Mouse (Mus musculus): ENCODE results near the gene Erbb3.
"Not testable (repeated sequence)": the region's sequence is repeated elsewhere in the genome, so short reads cannot be mapped to it uniquely, and the experiment has no call there.

Erbb3 gene

DNA sequence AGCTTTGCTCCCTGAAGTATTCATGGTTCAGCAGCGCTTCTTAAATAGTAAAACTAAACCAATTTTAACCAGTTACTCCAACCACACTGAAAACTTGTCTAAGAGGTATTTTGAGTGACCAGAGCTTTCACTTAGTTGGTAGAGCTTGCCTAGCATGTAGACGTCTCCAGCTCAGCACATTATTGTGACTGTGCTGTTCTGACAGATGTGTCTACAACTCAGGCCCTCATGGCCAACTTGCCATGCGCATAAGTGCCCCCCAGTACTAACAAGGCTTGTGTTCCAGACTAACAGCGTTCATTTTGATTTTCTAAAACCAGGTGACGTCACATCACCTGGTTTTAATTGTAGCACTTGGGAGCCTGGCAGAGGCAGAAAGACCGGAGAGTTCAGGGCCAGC is 32.5 kb downstream of the Erbb3 start:
- DNase-seq (ENCODE audit: low spot score), result no peak

DNA sequence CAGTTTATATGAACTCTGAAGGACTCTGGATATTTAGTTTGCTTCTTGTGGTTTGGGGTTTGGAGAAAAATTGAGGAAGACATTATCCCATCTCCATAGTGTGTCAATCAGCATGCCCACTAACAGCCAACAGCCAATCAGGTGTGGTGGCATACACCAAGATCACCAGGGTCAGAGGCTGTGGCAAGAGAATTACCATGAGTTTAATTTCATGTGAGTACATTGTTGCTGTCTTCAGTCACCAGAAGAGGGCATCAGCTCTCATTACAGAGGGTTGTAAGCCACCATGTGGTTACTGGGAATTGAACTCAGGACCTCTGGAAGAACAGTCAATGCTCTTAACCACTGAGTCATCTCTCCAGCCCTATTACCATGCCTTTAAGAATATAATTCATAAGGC is 33.2 kb downstream of the Erbb3 start:
- DNase-seq (ENCODE audit: low spot score), result no peak

DNA sequence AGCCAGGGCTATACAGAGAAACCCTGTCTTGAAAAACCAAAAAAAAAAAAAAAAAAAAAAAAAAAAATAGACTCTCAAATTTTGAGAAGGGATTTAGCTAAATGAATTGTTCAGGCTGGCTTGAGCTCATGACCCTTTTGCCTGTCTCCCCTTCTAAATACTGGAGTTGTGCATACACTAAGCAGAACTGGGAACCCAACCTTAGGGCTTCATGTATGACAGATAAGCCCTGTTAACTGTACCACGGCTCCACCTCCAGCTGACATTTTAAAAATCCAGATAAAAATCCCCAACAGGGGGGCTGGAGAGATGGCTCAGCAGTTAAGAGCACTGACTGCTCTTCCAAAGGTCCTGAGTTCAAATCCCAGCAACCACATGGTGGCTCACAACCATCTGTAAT is 33.9 kb downstream of the Erbb3 start:
- DNase-seq (ENCODE audit: low spot score), result not testable (repeated sequence)

DNA sequence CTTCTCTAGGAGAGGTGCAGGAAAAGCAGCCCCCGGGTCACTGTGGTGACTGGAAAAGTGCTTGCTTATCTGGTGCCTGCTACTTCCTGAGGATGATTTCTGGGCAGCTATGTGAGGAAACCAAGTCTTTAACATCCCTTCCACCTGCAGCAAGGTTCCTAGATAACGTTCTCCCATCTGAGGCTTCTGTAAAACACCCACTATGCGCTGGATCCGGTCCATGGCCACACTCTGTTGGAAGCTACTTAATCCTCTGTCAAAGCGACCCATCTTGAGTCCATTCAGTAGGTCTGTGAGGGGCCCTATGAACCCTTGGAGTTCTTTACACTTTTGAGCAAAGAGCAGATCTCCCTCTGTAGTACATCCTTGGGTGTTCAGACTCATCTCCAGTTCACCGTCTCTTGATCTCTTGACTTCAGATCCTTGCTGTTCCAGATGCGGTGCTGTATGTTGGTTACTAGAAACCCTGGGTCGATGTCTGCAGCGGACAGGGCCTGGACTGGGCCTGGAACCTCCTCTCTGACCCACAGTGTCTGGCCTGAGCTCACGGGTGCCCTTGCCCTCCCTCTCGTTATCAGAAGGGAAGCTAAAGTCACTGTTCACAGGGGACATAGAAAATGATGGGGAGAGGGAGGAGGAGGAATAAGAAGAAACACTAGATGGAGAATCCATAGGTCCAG is 39.2 kb downstream of the Erbb3 start:
- DNase-seq (ENCODE audit: low spot score), result not testable (repeated sequence)

DNA sequence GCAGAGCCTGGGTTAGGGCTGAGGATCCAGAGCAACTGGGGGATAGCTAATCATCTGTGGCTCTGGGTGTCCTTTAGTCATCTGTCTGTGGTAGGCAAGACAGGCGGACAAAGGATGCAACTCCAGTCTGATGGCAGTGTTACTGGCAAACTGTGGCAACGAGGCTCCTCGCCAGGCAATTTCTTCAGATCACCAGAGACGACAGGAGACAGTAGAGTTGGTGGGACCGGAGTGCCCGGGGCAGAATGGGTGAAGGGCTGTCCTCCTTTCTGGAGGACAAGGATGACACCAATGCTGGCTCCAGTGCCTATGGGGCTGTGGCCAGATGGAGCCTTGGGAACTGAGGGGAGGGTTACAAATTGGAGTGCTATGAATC is 39.8 kb downstream of the Erbb3 start:
- DNase-seq (ENCODE audit: low spot score), result peak; percentile 11

DNA sequence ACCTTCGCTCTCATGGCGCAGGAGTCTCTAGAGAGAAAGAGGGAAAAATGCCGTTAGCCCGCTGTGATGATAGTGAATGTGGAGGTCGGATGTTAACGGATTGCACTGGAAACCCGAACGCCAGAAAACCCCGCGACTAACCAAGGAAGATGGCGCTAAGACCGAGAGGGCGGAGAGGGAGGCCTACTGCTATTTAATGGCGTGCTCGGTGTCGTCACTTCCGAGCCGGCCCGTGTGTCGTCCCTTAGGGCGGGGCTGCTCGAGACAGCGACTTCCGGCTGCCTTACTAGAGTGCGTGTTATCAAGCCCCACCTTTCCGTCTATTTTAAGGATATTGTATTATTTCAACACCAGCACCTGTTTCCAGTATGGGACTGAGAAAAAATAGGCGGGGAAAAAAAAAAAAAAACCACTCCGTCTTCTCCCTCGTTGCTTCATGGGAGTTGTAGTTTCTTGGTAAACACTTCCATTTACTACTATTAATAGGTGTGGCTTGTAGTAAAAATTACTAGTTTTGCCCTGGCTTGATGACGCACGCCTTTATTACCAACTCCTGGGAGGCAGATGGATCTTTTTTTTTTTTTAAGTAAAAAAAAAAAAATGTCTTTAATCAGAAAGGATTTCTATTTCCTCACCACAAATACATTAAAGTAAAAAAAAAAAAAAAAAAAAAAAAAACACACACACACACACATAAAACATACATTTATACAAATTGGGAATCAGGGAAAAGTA is 40.3 kb downstream of the Erbb3 start, which contains the start of gene Rpl41:
Rpl41 (minus strand) TSS at position 359 of the 735 bp plus-strand sequence.
- peak; percentile 93 for DNase-seq (ENCODE audit: low spot score)

DNA sequence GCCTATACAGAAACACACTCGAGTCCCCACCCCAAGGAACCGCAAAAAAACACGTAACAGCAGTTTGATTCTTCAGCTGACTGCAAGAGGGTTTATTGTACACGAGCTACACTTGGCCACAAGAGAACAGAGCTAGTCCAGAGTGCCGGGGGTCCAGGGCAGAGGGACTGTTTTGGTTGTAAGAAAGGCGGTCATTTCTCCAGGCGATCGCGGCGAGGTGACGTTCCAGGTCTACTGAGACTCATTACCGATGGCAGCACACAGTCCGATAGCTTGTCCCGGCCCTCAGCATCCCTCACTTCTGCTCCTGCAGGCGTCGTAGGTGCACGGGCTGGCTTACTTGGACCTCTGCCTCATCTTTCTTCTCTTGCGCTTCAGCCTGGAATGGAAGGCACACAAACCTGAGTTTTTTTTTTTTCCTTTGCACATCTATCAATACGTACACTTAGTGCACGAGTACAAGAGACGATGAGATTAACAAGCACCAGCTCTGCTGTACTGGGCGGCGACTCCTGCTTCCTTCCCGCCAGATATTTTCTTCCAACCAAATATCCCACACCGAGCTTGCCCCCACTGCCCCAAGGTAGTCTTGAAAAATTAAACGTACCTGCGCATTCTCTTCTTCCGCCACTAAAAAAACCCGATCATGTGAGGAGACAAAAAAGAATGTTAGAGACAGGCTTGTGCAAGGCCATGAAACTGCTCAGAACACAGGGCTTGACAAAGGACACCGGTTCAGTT is 41.2 kb downstream of the Erbb3 start:
- DNase-seq (ENCODE audit: low spot score), result peak; percentile 18

DNA sequence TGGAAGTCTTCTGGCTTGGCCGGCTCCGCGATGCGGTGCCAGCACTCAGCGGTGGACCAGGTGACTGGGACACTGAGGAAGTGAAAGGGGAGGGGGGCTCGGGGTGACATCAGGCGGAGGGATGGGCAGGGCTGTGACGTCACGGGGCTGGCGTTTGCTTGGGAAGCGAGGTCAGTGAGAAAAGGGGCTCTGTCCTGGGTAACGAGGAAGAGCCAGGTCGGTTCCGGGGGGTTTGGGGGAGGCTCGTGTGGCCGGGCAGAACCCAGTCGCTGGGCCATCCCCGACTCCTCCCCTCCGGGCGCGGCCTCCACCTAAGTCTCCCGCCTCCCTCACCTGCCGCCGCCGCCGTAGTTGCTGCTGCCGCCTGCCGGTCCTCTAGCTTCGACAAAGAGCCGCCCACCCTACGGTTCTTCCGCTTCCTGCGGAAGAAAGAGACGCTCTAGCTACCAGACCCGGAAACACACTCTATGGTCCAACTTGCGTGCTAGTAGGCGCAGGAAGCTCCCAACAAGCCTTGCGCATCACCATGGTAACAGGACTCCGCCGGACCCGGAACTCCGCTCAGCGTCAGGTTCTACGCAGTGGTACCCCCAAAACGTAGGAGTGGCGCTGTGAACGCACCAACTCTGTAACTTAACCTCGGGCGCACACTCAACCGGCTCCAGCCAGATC is 42.0 kb downstream of the Erbb3 start, which contains the start of gene Zc3h10:
Zc3h10 (minus strand) TSS at position 414 of the 672 bp plus-strand sequence.
- peak; percentile 94 for DNase-seq (ENCODE audit: low spot score)

DNA sequence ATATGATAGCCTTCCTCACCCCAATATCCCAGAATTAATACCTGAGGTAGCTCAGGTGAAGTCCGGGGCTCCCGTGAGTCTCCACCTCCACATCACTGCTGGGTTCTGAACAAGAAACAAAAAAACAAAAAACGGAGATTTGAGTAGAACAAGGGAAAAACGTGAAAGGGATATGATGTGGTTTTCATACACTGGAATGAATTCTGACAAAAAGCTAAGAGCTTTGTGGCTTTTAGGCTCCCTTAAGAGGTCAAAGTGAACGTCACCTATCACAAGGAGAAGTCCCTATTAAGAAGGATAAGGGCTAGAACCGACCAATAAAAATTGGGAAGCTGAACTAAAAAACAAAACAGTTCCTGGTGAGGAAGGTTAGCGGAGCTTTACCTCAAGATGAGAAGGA is 42.7 kb downstream of the Erbb3 start:
- no peak for DNase-seq (ENCODE audit: low spot score)

DNA sequence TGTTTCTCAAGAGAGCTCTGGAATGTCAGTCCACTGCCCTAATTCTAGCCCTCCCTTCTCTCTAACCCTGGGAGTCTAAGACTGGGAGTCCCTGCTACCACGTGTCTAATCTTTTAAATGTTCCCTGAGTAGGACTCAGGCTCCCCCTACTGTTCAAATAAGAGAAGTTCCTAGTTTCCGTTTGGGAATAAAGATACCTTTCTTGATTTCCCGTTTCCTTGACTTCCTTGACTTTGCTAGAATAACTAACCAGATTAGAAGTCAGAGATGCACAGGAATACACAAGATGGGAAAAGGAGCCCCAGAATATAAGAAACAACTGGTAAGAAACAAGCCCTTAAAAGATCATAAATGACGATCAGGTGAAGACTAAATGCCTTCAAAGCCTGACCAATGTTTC is 43.1 kb downstream of the Erbb3 start:
- no peak for DNase-seq (ENCODE audit: low spot score)

DNA sequence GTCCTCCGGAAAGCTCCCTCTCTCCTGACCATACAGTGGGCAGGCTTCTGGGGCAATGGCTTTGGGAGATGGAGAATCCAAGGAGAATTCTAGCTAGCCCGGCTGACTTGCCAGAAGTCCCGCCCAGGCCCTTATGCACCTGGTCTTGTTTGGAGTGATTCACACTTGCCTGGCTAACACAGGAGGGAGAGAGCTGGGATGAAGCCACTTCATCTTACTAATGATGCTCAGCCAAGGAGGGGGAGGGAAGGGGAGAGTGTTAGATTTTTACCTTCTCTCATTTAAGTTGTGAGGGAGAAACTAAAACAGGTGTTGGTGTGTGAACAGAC is 43.9 kb downstream of the Erbb3 start:
- no peak for DNase-seq (ENCODE audit: low spot score)

DNA sequence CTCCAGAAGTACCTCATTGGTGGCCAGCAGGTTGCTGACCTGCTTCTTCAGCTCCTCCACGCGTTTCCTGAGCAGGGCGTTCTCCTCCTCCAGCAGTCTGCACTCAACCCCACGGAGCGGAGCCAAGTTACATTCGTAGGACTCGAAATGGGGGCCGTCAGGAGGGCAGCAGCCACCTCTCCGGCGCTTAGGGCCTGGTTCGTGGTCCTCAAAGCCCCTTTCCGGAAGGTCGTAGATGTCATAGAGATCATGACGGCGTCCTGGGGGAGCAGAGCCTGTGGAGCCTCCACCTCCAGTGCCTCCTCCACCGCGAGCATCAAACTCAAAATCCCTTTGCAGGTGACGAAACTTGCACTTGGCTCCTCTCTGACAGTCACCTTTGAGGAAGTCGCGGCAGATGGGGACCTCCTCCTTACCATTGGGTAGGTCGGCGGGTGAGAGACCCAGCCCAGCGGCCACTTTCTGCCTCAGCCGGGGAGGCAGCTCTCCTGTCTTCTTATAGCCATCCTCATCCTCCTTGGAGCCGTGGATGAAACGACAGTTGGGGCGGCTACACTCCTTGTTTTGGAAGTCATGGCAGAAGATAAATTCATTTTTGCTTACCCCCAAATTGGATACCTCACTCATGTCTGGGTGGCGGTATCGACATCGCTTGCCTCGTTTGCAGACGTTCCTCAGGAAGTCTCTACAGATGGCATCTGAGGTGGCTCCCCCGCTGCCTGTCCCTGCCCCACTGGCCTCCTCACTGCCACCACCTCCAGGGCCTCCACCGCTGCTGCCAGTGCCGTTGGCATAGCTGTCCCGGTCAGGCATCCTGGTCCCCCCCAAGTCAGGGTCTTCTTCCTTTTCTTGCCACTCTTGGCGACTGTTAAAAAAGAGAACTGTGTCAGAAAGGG is 44.5 kb downstream of the Erbb3 start:
- DNase-seq (ENCODE audit: low spot score), result no peak

DNA sequence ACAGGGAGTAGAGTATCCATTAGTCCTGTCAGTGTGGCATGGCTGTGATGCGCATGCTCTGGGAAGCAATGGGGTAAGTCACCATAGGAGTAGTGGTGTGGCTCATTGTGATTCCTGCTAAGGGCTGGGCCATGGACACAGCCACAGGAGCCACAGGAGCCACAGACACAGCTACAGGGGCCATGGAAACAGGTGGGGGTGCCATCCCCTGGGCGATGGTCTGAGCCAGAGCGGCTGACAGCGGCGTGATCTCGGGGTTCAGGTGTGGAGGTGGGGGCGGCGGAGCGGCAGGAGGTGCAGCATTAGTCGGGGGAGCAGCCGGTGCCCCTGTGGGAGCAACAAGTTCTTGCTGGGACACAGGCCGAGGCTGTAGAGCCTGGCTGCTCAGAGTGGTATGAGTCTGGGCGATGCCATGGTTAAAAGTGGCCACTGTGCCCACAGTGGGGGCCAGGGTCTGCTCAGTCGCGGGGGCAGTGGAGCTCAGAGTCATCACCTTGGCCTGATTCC is 45.2 kb downstream of the Erbb3 start:
- DNase-seq (ENCODE audit: low spot score), result no peak

DNA sequence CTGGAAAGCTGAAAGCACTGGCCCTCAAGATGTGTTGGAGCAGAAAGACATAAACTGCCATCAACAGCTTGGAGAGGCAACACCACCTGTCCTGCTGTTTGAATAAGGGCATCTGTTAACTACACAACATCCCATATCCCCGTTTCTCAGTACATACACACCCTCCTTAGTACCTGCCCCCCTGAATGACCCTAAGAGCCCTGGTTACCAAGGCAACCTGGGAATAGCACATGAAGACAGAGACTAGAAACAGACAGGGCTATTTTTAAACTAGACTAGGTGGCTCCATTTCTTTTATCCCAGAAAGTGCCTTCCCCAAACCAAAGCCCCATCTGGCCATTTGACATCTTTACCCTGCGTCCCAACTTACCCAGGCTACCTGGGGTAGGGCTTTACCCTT is 46.4 kb downstream of the Erbb3 start:
- no peak for DNase-seq (ENCODE audit: low spot score)

DNA sequence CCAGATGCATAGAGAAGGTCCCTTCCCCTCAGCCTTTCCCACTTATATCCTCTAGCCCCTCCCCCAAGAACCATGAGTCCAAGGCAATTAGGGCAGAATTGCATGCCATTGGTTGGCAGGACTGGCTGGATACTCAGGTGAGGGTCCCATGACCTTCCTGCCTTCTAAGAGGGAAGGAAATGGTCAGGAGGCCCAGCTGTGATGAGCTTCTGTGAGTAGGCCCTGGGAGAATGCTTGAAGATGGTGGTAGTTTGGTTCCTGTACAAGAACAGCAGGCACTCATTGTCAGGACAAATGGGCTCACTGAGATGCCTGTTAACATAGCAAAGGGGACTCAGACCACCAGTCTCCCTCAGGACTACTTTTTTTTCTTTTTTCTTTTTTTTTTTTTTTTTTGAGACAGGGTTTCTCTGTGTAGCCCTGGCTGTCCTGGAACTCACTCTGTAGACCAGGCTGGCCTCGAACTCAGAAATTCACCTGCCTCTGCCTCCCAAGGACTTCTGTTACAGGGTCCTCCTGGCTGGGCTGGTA is 51.0 kb downstream of the Erbb3 start:
- no peak for DNase-seq (ENCODE audit: low spot score)

DNA sequence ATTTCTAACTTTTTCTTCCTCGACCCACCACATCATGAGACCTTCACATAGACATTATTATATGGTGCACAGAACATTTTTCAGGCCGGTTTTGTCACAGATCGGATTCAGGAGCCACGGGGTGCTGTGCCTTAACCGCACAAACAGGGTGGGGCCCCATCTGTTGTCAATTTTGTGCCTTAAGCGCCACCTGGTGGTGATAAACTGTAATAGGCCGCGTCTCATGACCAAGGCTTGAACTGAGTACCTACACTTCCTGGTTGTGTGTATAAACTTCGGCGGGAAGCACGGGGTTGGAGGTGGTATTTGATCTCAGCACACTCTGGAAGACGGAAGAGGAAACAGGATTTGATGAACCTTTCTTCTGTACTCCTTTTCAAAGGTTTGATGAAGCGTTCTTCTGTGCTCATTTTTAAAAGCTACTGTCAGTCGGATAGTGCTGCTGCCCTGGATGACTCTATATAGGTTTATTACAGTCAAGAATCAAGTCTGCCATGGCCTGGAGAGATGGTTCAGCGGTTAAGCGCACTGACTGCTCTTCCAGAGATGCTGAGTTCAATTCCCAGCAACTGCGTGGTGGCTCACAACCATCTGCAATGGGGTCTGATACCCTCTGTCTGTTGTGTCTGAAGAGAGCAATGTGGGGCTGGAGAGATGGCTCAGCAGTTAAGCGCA is 53.0 kb downstream of the Erbb3 start:
- DNase-seq (ENCODE audit: low spot score), result peak; percentile 90

DNA sequence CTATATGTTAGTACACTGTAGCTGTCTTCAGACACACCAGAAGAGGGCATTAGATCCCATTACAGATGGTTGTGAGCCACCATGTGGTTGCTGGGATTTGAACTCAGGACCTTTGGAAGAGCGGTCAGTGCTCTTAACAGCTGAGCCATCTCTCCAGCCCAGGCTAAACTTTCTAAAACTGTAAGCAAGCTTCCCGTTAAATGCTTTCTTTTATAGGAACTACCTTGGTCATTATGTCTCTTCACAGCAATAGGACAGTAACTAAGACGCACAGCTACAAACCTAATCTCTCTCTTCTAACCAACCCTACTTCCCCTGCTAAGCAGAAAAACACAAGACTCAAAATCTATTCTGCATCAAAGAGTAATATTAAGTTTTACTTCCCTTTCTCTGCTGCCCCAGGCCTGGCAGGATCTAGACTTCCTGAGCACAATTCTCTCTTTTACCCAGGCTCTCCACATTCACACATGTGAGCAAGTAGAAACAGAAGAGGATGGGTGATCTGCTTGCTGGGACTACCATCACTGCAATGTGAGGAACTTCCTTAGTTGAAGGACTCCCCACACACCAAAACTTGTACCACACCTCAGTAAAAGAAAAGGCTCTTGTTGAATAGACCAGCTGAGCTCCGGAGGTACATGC is 53.7 kb downstream of the Erbb3 start:
- no peak for DNase-seq (ENCODE audit: low spot score)

DNA sequence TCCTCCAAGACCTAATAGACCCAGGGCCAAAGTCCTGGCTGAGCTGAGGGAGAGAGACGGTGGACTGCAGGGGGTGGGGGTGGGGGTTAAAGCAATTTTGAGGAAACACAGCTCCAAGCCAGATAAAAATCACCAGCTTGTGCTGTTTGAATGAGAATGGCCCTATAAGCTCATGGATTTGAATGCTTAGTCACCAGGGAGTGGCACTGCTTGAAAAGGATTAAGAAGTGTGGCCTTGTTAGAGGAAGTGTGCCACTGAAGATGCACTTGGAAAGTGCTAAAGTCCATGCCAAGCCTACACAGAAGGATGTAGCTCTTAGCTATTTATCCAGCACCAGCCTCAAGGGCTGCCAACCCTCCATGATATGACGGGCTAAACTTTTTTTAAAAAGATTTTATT is 54.2 kb downstream of the Erbb3 start:
- DNase-seq (ENCODE audit: low spot score), result no peak

DNA sequence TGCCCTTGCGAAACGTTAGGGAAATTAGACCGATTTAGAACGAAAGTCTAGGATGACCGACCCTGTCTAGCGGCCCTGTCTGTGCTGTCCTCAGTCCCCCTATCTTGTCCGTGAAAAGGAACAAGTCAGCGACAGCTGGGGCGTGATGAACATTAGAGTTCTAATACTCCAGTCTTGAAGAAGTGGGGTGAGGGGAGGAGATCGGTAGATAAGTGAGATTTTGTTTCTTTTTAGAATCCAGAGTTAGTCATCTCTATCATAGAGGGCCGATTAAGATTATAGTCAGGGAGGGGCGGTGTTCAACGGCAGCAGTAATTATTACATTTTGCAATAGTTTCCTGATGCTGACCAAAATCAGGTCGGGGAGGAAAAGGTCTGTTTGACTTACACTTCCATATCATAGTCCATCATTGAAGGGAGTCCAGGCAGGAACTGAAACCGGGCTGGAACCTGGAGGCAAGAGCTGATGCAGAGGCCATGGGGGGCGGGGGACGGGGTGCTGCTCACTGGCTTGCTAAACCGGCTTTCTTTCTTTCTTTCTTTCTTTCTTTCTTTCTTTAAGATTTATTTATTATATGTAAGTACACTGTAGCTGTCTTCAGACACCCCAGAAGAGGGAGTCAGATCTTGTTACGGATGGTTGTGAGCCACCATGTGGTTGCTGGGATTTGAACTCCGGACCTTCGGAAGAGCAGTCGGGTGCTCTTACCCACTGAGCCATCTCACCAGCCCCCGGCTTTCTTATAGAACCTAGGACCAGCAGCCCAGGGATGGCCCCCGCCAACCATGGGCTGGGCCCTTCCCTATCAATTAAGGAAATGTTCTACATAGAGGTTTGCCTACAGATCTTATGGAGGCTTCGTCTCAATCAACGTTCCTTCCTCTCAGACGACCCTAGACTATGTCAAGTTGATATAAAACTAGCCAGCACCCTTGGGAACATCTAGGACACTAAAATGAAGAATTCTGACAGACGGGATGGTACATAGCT is 62.8 kb downstream of the Erbb3 start:
- no peak for DNase-seq (ENCODE audit: low spot score)
